Mouse (Mus musculus) mouse embryonic stem cell (cell line): ENCODE data around the gene Tnnc1.

Source experiments
- in situ Hi-C, 2 experiments: fragments of 300-500 bp; cut with MboI; formaldehyde crosslinking; loops; 1 replicate in 1 of 2; 3 replicates in 1 of 2; pipeline ENCODE4 v1.14.3; 2019 to 2020; ENCODE audit warnings: low sequenced_read_pairs in 2 of 2, low pct_unique_long_range_greater_than_20kb in 1 of 2, mixed read lengths in 1 of 2; ENCODE audit not compliant: unreplicated experiment in 1 of 2

The Tnnc1 gene

DNA sequence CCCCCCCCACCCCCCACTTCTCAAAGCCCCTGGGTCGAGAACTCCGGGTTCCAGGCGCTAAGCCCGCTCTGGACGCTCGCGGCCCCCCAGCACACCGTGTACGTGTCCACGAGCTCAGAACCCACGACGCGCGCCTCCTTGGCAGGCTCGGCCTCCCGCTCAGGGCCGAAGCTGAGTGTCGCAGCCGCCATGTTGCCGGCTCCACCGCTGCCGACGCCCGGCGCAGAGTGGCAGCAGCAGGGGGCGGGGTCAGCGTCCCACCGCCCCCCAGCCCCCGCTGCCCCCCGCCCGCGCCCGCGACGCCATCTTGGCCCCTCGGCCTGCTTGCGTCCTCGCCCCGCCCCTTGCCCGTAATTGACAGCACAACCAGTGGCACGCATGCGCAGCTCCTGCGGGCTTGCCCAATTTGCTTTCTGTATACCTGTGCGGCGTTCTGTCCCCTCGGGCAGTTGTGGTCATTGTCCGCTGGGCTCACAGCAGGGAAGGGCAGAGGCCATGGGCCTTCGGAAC, 1.6 kb upstream of the Tnnc1 start:
- in situ Hi-C loops: no loop called here

DNA sequence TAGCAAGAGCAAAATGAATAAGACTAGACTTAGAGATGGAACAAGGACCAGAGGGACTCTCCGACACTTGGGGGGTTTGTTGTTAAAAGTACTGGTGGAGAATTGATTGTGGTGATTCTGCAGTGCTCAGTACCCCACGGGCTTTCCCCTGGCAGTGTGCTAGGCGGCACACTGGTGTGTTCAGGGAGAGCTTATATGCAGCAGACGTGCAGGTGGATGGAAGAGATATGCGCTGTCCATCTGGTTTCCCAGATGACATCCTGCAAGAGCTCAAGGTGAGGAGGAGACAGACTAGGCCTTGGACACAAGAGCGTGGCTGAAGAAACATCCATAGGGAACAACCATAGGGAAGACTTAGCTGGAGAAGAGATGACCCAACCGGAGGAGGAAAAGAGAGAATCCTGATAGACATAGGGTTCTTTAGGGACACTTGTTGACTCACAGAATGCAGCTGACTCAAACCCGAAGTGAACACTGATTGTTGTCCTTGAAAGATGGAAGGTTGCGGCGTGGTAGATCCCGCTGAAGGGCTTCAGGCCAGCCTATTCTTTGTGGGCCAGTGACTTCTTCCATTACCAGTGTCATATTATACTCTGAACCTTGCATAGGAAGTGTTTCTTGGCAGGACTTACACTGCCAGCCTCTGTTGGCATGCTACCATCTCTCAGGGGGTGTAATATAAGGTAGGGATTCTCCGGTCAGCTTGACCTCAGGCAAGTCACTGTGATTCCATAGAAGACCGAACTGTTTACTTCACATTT, 862 bp upstream of the Tnnc1 start:
- in situ Hi-C loops: no loop called here

DNA sequence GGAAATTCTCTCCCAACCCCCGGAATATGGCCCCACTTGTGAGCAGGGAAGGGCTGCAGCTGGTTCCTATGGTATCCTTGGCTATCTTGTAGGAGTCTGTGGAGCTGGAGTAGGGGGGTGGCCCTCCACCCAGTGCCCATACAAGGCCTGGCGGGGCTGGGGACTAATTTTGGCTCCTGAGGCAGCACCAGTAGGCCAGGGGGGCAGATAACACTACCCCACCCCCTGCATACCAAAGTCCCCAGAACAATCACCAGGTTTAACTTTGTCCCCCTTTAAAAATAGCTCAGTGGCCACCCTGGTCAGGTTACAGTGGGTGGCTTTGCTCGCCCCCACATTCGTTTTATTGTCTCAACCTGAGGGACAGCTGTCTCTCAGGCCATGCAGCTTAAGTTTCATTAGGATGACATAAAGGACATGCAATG, 1.0 kb downstream of the Tnnc1 start:
- in situ Hi-C loops: no loop called here

DNA sequence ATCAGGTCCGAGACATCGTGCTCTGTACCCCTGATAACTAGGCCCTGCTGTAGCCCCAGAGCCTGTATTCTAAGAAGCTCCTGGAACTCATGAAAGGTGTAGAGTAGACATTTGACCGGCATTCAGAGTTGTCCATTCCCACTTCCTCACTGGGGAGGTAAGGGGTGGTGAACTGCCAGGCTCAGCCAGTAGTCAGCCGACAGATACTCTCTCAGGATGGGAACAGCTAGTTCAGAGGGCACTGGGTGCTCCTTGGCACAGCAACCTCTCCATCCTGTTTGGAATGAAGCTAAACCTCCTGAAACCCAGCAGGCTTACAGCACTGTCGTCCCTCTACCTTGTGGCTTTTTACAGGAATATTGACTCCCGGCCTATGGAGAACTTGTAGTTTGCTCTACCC, 3.7 kb downstream of the Tnnc1 start:
- in situ Hi-C loops: no loop called here

DNA sequence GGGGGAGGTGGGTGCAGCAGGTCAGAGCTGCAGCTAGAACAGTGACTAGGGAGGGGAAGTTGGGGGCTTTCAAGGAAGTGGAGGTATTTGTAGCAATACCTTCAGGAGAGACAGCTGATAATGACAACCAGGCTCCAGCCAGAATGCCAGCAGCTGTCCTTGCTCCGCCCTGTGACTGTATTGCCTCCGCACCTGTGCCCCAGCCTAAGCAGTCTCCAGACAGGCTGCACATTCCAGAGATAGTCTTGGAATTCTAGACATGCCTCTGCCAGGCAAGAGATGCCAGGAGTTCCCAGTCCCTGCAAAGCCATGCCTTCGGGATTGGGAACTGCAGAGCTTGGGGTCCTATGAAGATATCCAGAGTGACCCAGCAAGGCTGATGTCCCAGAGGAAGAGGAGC, 4.4 kb downstream of the Tnnc1 start:
- in situ Hi-C loops: no loop called here

DNA sequence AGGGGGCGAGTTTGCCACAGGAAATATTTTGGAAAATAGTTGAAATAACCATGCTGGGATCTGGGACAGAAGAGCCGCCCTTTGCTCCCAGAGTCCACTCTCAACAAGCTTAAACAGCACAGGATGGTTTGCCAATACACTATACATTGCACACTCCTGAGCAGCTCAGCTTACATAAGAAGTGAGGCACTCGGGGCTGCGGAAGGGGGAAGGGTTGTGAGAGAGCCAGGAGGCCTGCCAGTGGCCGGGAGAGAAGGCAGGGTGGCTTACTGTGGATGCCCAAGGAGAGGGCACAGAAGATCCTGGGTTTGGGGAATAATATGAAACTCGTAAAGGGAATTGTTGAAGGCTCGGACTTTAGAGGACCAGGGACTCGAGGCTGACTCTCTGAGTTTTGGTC, 5.8 kb downstream of the Tnnc1 start:
- in situ Hi-C loops: no loop called here

DNA sequence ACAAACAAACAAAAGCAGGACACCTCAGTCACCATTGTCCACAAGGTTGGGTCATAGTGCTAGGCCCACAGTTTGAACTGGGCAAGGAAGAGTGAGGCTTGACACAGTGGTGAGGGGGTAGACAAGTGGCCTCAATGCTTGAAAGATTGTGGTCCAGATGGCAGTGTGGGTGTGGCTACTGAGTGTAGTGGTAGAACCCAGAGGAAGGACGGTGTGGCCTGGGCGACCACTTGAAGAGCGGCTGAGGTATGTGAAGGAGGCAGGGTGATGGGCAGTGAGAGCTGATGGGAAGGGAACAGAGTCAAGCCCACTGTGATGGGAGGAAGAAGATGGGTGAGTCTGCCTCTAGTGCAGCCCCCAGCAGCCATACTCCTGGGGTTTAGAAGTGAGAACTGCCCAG, 6.6 kb downstream of the Tnnc1 start:
- in situ Hi-C loops: no loop called here

DNA sequence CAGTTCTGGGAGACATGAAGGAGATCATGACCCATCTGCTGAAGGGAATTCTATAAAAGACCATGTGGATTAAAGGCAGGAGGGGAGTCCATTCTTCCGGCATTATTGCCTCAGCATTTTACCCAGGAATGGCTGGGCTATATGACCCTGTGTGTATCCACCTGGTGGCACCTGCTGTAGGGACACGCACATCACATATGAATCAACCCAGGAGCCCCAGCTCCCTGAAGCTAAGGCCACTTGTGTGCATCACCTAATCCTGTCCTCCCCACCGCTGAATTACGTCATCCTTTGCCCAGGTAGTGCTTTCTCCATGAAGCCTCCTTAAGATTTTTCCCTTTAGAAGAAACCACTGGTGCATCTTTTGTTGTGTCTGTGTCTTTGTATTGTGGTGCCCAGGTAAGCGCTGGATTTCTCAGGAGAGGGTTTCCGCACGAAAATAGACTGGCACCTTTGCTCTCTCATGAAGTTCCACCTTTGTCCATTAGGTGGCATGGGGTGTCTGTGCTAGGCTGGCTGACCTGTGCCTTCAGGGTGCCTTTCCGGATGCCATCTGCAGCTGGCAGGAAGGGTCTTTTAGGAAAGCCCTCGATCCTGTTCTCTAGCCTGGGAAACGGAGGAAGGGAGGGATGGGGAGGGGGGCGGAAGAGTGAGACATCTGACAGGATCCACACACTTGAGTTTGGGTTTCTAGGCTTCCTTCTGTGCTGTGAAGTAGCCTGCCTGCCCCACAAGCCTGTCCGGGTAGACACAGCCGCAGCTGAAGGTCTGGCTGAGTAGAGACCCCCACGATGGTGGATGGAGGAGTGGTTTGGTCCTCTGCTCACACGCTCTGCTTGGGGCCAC, 7.3 kb downstream of the Tnnc1 start:
- in situ Hi-C loops: no loop called here

DNA sequence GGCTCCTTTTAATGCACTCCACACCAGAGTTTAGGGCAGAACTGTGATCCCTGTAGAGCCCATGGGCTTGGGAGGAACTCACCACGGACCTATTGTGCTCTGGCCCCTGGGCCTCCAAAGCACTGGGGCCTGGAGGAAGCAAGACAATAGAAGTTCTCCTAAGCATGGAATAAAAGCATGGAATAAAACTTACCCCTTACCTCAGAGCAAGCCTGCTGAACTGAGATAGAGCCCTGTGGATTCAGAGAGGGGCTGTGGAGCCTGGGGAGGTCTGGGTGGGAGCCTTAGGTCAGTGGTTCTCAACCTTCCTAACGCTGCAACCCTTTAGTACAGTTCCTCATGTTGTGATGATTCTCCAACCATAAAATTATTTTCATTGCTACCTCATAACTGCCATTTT, 8.7 kb downstream of the Tnnc1 start, which contains the start of gene Nisch:
Gene Nisch, minus strand, starts transcription at position 101 of the 400 bp plus-strand sequence.
- in situ Hi-C loops: no loop called here

DNA sequence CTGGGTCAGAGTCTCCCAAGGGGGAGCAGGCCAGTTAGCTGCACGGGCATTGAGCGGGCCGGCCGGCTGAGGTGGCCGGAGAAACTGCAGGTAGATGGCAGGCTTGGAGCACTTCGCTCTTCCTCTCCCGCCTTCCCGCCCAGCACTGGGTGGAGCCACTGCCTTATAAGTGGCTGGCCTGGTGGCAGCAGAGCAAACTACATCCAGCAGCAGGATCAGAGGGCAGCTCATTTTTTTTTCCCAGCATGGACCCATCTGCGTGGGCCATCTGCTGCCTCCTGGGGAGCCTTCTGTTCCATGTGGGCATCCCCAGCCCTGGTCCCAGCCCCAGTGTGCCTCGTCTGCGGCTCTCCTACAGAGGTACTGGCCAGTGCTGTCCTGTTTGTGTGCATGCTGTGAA, 9.6 kb downstream of the Tnnc1 start, which contains the start of gene Sema3g:
Gene Sema3g, plus strand, starts transcription at position 195 of the 400 bp plus-strand sequence.
- in situ Hi-C loops: no loop called here

DNA sequence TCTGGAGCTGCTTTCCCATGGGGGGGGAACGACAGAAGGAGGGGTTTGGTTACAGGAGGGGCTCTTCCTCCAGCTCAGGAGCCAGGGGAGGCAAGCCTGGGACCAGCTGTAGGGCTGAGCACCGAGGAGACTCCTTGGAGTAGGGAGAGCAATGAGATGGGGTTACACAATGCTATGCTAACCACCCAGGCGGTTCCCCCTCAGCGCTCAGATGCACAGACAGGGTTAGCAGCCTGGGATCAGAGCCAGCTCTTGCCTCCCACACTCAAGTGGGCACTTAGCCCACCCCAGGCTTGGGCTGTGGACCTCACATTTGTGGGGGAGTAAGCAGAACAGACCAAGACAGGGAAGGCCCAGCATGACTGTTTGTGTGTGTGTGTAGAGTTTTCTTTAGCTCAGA, 18.9 kb downstream of the Tnnc1 start:
- in situ Hi-C loops: no loop called here

DNA sequence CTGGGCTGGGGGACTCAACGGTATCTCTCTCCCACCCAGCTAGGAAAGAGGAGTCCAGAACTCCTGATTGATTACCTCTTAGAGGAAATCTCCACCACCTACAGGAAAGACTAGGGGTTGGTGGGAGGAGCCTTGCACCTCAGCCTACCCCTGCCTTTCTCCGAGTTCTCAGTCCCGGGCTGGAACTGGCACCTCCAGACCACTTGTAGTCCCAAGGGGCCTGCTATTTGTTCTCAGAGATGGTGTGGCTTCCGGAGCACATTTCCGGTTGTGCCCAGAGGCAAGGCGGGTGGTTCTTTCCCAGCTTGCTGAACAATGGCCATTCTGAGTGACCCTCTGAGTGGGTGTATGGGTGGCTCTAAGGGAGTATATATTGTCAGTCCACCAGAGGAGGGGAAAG, 20.1 kb downstream of the Tnnc1 start:
- in situ Hi-C loops: no loop called here

DNA sequence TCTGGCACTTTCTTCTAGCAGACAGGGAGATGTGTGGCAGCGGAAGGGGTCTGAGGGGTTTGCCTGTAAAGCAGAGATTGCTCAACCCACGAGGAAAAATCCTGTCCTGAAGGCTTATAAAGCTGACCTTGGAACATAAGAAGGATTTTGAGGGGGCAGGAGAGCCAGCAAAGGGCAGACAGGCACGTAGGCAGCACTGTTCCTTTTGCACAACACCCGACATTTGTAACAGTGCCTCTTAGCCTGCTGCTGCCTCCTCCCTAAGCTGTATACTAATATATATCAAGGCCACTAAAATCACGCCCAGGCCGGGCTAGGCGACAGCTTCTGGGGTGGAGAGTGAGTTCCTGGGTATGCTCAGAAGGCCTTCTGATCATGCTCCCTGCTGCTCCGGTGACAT, 22.3 kb downstream of the Tnnc1 start:
- in situ Hi-C loops: no loop called here

DNA sequence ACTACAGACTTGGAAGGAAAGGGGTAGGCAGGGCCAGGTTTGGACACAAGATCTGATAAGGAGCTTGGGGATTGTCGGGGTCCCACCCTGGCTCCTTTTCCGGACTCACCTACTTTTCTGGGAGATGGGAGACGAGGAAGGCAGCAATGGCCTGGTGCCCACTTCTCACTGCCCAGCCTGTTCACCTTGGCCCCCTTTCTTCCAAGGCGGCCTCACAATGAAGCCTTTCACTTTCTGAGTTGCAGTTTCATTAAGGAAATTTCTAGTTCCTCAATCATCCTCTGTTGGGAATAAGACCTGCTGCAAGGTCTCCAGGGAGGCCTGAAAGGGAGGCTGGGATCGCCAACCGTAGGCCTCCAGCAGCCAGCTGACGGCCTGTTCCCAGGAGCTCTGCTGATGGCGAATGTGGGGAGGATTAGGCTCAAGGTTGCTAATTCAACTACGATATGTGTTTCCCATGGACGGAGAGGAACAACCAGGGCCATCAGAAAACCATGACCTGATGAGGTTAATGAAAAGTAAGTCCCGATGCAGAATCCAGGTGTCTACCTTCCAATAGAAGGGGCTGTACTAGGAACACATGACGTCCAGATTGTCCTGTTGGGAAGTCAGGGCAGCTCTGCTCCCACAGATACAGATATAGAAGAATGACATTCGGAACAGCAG, 24.4 kb downstream of the Tnnc1 start:
- in situ Hi-C loops: no loop called here

DNA sequence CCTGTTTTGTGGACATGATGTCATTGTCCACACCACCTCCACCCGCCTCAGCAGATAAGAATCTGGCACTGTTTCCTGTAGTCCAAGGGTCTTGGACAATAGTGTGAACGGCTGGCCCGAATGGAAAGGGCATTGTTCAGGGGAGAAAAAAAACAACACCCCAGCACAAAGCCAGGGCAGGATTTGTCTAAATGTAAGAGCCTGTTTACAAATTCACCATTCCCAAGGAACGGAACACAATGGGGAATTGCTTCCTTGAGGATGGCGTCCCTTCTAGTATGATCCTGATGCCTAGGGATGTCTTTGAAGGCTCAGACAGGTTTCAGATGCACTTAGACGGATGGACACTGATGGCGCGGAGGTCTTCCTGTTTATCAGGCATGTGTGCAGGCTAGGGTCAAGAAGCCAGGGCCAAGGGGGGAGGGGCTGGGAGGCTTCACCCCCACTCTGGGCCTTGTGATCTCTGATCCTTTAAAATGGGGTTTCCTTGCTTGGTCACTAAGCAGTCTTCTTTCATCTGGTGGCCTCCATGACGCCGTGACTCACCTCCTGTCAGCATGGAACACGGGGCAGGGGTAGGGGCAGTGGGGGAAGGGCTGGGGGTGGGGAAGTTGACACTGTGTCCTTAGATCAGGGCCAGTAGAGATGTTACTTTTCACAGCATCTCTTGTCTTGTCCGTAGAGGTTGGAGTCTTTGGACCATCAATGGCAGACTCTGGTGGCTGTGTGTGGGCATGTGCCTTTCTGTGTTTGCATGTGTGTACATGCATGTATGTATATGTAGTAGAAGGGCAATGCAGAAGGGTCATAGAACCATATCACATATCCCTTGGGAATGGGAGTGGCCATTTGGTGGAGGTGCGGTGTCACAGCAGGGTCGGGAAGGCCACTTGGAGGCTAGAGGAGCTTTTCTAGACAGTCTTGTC, 25.2 kb downstream of the Tnnc1 start:
- in situ Hi-C loops: no loop called here

DNA sequence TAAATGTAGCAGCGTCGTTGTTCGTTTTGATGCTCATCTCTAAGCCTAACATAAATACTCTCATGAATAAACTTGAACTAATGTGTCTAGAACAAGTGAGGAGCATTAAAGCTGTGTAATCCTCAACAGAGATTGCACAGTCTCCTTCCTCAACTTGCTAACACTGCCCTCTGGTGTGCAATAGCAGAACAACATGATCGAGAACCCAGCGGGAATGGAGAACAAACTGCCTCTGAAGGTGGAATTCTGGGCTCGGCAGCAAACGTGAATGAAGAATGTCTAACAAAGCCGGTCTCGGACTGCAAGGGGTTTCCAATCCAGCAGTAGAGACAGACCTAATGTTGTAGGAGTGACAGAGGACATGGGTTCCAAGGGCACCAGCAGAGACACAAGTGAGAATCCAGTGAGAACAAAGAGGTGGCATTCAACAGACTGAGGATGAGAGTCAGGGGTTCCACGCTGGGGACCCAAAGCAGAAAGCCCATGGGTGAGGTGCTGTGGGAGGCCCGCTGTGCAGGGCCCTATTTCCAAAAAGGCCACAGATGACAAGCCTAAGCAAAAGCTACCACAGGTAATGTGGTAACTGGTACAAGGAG, 26.0 kb downstream of the Tnnc1 start:
- in situ Hi-C loops: no loop called here

DNA sequence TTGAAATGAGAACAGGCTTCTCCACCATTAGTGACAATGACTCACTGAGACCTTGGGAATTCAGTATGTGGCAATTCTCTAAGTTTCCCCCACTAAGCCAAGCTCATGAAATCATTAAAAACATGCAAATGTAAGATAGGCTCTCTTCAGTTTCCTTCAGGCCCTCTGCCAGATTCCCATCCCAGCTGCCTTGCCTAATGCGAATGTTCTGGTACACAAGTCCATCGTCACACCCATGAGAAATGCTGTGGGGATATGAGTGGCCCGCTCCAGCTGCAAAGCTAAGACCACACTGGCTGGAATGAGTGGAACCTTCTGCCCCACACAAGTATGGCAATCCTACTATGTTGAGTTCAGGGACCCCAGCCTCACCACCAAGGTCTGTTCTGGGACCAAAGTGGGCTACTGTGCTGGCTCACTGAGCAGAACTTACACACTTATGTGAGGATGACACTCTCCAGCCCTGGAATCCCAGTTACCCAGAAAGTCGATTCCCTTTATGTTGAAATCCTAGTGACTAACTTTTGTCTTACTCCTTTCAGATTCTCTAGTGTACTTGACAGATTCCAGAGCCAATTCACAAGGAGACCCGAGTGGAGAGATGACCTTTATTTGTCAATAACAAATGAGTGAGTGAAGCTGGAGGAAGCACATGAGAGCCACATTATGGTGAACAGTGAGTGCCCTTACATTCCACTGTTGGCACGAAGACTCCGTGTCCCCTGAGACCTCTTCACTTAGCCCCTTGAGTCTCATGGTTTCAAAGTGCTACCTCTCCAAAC, 29.2 kb downstream of the Tnnc1 start:
- in situ Hi-C loops: no loop called here
